Mouse (Mus musculus): ENCODE measurements around the gene Gipc1. TPM values are rescaled to one million over a fixed set of nuclear protein-coding genes. Genes with fewer than 3 reads are reported as not detected.
A peak's percentile ranks its signal among the peaks of the same experiment; 100 is the strongest.

Gene Gipc1
- polyA plus RNA-seq, 1 experiment, result 42.5 TPM

- H3K27me3 ChIP-seq (ENCODE audit: control insufficient read depth, insufficient read depth, low read length, poor library complexity, severe bottlenecking), result no peaks in the 10 kb centered on the region
- no peaks in the 10 kb centered on the region for H3K9me3 ChIP-seq (replicated peaks; ENCODE audit: control insufficient read depth, insufficient read depth, low read length, poor library complexity, severe bottlenecking)
- H3K36me3 ChIP-seq (ENCODE audit: control insufficient read depth, insufficient read depth, low read length, poor library complexity, severe bottlenecking), result 0 out of 2 replicates have a peak, but pooled peaks cover 3% of the 10 kb centered on the region
- peak overlapping the region; percentile 21; the same call in 1 of the 2 replicates for H3K9ac ChIP-seq (ENCODE audit: low read depth, poor library complexity, severe bottlenecking)
- H3K4me3 ChIP-seq (ENCODE audit: low read depth, low read length), result 0 out of 2 replicates have a peak overlapping the region, but pooled peaks have one; percentile 2
- no peak overlapping the region for H3K27ac ChIP-seq (ENCODE audit: insufficient read depth, low read length)
- peaks cover 11% of the 10 kb centered on the region for H3K4me1 ChIP-seq (ENCODE audit: control insufficient read depth, insufficient read depth, low read length)
- TF ChIP-seq POLR2A (IDR thresholded peaks at IDR 0.05; ENCODE audit: insufficient read depth, low read length), result no peak
- TF ChIP-seq CTCF (IDR thresholded peaks at IDR 0.05; ENCODE audit: low read depth, low read length), result no peak
- no peak for TF ChIP-seq EP300 (IDR thresholded peaks at IDR 0.05; ENCODE audit: insufficient read depth, low read depth, low read length)
Measured at GRCm38 (mm10) chr8:83660995-83661680, 8.7 kb downstream of the Gipc1 start.

GRCm38 (mm10) chr8:83662421-83662826 is 9.9 kb downstream of the Gipc1 start:
- no peak overlapping the region for H3K4me3 ChIP-seq (ENCODE audit: low read depth, low read length)
- TF ChIP-seq CTCF (IDR thresholded peaks at IDR 0.05; ENCODE audit: low read depth, low read length) (peak; percentile 97), POLR2A (IDR thresholded peaks at IDR 0.05; ENCODE audit: insufficient read depth, low read length) (no peak), EP300 (IDR thresholded peaks at IDR 0.05; ENCODE audit: insufficient read depth, low read depth, low read length) (peak; percentile 42; the same call in 1 of the 2 replicates)
- H3K9me3 ChIP-seq (replicated peaks; ENCODE audit: control insufficient read depth, insufficient read depth, low read length, poor library complexity, severe bottlenecking), result no peaks in the 10 kb centered on the region
- H3K9ac ChIP-seq (ENCODE audit: low read depth, poor library complexity, severe bottlenecking), result no peak overlapping the region
- no peaks in the 10 kb centered on the region for H3K27me3 ChIP-seq (ENCODE audit: control insufficient read depth, insufficient read depth, low read length, poor library complexity, severe bottlenecking)
- H3K4me1 ChIP-seq (ENCODE audit: control insufficient read depth, insufficient read depth, low read length), result peaks cover 9% of the 10 kb centered on the region
- H3K36me3 ChIP-seq (ENCODE audit: control insufficient read depth, insufficient read depth, low read length, poor library complexity, severe bottlenecking), result 0 out of 2 replicates have a peak, but pooled peaks cover 3% of the 10 kb centered on the region
- no peak overlapping the region for H3K27ac ChIP-seq (ENCODE audit: insufficient read depth, low read length)

GRCm38 (mm10) chr8:83664096-83664495 is 11.6 kb downstream of the Gipc1 start:
- Histone ChIP-seq H3K36me3 (ENCODE audit: control insufficient read depth, insufficient read depth, low read length, poor library complexity, severe bottlenecking) (0 out of 2 replicates have a peak, but pooled peaks cover 3% of the 10 kb centered on the region), H3K4me1 (ENCODE audit: control insufficient read depth, insufficient read depth, low read length) (peaks cover 7% of the 10 kb centered on the region), H3K27me3 (ENCODE audit: control insufficient read depth, insufficient read depth, low read length, poor library complexity, severe bottlenecking) (no peaks in the 10 kb centered on the region), H3K9ac (ENCODE audit: low read depth, poor library complexity, severe bottlenecking) (no peak overlapping the region), H3K4me3 (ENCODE audit: low read depth, low read length) (no peak overlapping the region), H3K9me3 (replicated peaks; ENCODE audit: control insufficient read depth, insufficient read depth, low read length, poor library complexity, severe bottlenecking) (no peaks in the 10 kb centered on the region), H3K27ac (ENCODE audit: insufficient read depth, low read length) (no peak overlapping the region)
- no peak for TF ChIP-seq EP300 (IDR thresholded peaks at IDR 0.05; ENCODE audit: insufficient read depth, low read depth, low read length)
- no peak for TF ChIP-seq CTCF (IDR thresholded peaks at IDR 0.05; ENCODE audit: low read depth, low read length)
- TF ChIP-seq POLR2A (IDR thresholded peaks at IDR 0.05; ENCODE audit: insufficient read depth, low read length), result no peak

GRCm38 (mm10) chr8:83664931-83665625 is 12.6 kb downstream of the Gipc1 start:
- H3K27me3 ChIP-seq (ENCODE audit: control insufficient read depth, insufficient read depth, low read length, poor library complexity, severe bottlenecking), result no peaks in the 10 kb centered on the region
- H3K4me3 ChIP-seq (ENCODE audit: low read depth, low read length), result no peak overlapping the region
- TF ChIP-seq POLR2A (IDR thresholded peaks at IDR 0.05; ENCODE audit: insufficient read depth, low read length), result no peak
- TF ChIP-seq EP300 (IDR thresholded peaks at IDR 0.05; ENCODE audit: insufficient read depth, low read depth, low read length), result no peak
- no peak for TF ChIP-seq CTCF (IDR thresholded peaks at IDR 0.05; ENCODE audit: low read depth, low read length)
- no peaks in the 10 kb centered on the region for H3K9me3 ChIP-seq (replicated peaks; ENCODE audit: control insufficient read depth, insufficient read depth, low read length, poor library complexity, severe bottlenecking)
- H3K9ac ChIP-seq (ENCODE audit: low read depth, poor library complexity, severe bottlenecking), result no peak overlapping the region
- H3K4me1 ChIP-seq (ENCODE audit: control insufficient read depth, insufficient read depth, low read length), result peaks cover 5% of the 10 kb centered on the region
- 0 out of 2 replicates have a peak, but pooled peaks cover 3% of the 10 kb centered on the region for H3K36me3 ChIP-seq (ENCODE audit: control insufficient read depth, insufficient read depth, low read length, poor library complexity, severe bottlenecking)
- no peak overlapping the region for H3K27ac ChIP-seq (ENCODE audit: insufficient read depth, low read length)

- H3K4me3 ChIP-seq (ENCODE audit: low read depth, low read length), result no peak within 1 kb of the TSS
- H3K27ac ChIP-seq (ENCODE audit: insufficient read depth, low read length), result no peak within 1 kb of the TSS
- no peak for TF ChIP-seq POLR2A (IDR thresholded peaks at IDR 0.05; ENCODE audit: insufficient read depth, low read length)
- peaks cover 1% of the 10 kb centered on the region for H3K4me1 ChIP-seq (ENCODE audit: control insufficient read depth, insufficient read depth, low read length)
- 0 out of 2 replicates have a peak, but pooled peaks cover 3% of the 10 kb centered on the region for H3K36me3 ChIP-seq (ENCODE audit: control insufficient read depth, insufficient read depth, low read length, poor library complexity, severe bottlenecking)
- peak within 1 kb of the TSS; percentile 12; the same call in 1 of the 2 replicates for H3K9ac ChIP-seq (ENCODE audit: low read depth, poor library complexity, severe bottlenecking)
- no peaks in the 10 kb centered on the region for H3K9me3 ChIP-seq (replicated peaks; ENCODE audit: control insufficient read depth, insufficient read depth, low read length, poor library complexity, severe bottlenecking)
- no peaks in the 10 kb centered on the region for H3K27me3 ChIP-seq (ENCODE audit: control insufficient read depth, insufficient read depth, low read length, poor library complexity, severe bottlenecking)
Measured at GRCm38 (mm10) chr8:83665969-83666865, 13.7 kb downstream of the Gipc1 start, which contains the start of gene Ptger1. Gene Ptger1, plus strand, starts transcription at chr8:83666678.

Data from ES-Bruce4 (cell line).